Mouse (Mus musculus) effector memory CD4-positive, alpha-beta T cell, adult 5 months (primary cell): Measurements from ENCODE around the gene Cst7. TPM values are rescaled to one million over a fixed set of nuclear protein-coding genes. Genes with fewer than 3 reads are reported as not detected.

Source experiments
- polyA plus RNA-seq: library from polyadenylated mRNA; unstranded; fragments of 100-300 nt; shearing (Covaris generic); gene quantifications from one replicate; pipeline ENCODE4 v1.2.1, GENCODE M21; 2017

The Cst7 gene
- 119 TPM for polyA plus RNA-seq

DNA sequence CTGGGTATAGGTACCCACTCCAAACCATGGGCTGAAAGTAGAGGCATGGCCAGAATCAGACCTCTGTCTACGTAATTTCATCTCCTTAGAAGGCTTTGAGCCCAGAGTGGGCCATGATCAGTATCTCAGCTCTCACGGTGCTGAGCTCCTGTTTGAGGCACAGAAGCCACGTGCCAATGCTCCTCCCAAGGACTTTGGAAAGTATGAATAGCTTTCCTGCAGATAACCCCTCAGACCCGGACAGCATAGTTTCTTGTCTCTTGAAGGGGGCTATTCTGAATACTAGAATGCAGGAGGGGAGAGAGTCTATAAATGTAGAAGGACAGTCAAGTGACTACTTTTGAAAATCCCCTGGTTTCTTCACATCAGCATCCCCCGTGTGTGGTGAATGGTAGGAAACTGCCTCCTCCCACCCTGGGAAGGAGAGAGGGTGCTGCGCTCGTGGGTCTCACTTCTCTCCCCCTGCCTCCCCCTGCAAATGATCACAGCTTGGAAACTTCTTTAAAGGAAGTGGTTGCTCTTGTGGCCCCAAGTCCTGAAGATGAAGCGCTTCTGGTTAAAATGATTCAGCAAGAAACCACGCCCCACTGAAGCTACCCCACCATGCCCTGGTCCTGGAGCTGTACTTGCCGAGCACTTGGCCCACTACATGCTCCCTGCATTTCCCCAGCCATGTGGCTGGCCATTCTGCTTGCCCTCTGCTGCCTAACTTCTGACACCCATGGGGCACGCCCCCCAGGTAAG is at the start of gene Cst7:
TSS of gene Cst7 (plus strand) at position 569 of the 744 bp plus-strand sequence.

GRCm38 (mm10) chr2:150608087-150608799 is 38.0 kb downstream of the Cst7 start, which contains the start of gene Apmap:
Gene Apmap, minus strand, starts transcription at chr2:150608567.

Other genes starting within 250 kb of the Cst7 start
- gene Gm10130, start 246.7 kb upstream of the Cst7 start, polyA plus RNA-seq, result 3.2 TPM
- 1.8 TPM for gene 3300002I08Rik, start 207.7 kb upstream of the Cst7 start, polyA plus RNA-seq
- 1.9 TPM for gene Zfp442, start 118.9 kb upstream of the Cst7 start, polyA plus RNA-seq
- gene Zfp345, start 85.3 kb upstream of the Cst7 start, polyA plus RNA-seq, result not detected
- 34.5 TPM for gene Apmap, start 38.2 kb downstream of the Cst7 start, polyA plus RNA-seq
- 29.8 TPM for gene Acss1, start 98.1 kb downstream of the Cst7 start, polyA plus RNA-seq
- not detected for gene Vsx1, start 118.9 kb downstream of the Cst7 start, polyA plus RNA-seq
- 70.3 TPM for gene Entpd6, start 178.6 kb downstream of the Cst7 start, polyA plus RNA-seq
- gene Pygb, start 216.3 kb downstream of the Cst7 start, polyA plus RNA-seq, result 44.5 TPM